Mouse (Mus musculus) embryonic facial prominence, embryonic 12.5 days (tissue): Measurements from ENCODE around the gene B3galt2. TPM values are rescaled to one million over a fixed set of nuclear protein-coding genes. Genes with fewer than 3 reads are reported as not detected.
A peak's percentile ranks its signal among the peaks of the same experiment; 100 is the strongest.

Experiments used
- ATAC-seq: fragments of 200-750 bp; cut with Nextera tagmentation; 2 replicates; pipeline ENCODE4 v1.8.0; 2017; ENCODE audit not compliant: insufficient number of reproducible peaks, insufficient read depth, low FRiP score, low TSS enrichment
- H3K27ac ChIP-seq: fragments of 300-500 bp; sonication (generic); 2 replicates; pipeline ENCODE4 v1.5.1; 2016; ENCODE audit warnings: mild to moderate bottlenecking
- H3K27me3 ChIP-seq: fragments of 300-500 bp; sonication (generic); 2 replicates; pipeline ENCODE4 v1.6.1; 2016; ENCODE audit warnings: mild to moderate bottlenecking, moderate library complexity
- H3K36me3 ChIP-seq: fragments of 300-500 bp; sonication (generic); 2 replicates; pipeline ENCODE4 v1.6.1; 2016; ENCODE audit warnings: mild to moderate bottlenecking
- H3K4me1 ChIP-seq: fragments of 300-500 bp; sonication (generic); 2 replicates; pipeline ENCODE4 v1.6.1; 2016
- H3K4me2 ChIP-seq: fragments of 300-500 bp; sonication (generic); replicated peaks from 2 replicates; pipeline ENCODE4 v1.6.1; 2016; ENCODE audit warnings: mild to moderate bottlenecking, moderate library complexity
- H3K4me3 ChIP-seq: fragments of 300-500 bp; sonication (generic); 2 replicates; pipeline ENCODE4 v1.5.1; 2016; ENCODE audit warnings: mild to moderate bottlenecking
- H3K9ac ChIP-seq: fragments of 300-500 bp; sonication (generic); 2 replicates; pipeline ENCODE4 v1.6.1; 2016; ENCODE audit warnings: mild to moderate bottlenecking, moderate library complexity
- H3K9me3 ChIP-seq: fragments of 300-500 bp; sonication (generic); 2 replicates; pipeline ENCODE4 v1.6.1; 2016; ENCODE audit warnings: mild to moderate bottlenecking, moderate library complexity
- WGBS: fragments of 180-500 bp; shearing (Covaris S2); methylation state at CpG from one replicate; pipeline ENCODE4 v1.1.7; 2016; 5-methylcytosine and 5-hydroxymethylcytosine counted together
- polyA plus RNA-seq: library from polyadenylated mRNA; unstranded; fragments of >200 nt; fragmentation: Nextera tagmentation; extraction: Ambion mirVana; gene quantifications from 2 replicates; pipeline ENCODE4 v1.2.1, GENCODE M21; 2016

B3galt2 gene
- polyA plus RNA-seq: 0.77 and 1.1 TPM in 2 replicates

GRCm38 (mm10) chr1:143640650-143641407 lies at the start of gene B3galt2:
Gene B3galt2, plus strand, starts transcription at chr1:143640664.
- Histone ChIP-seq H3K36me3 (no peaks in the 10 kb centered on the region), H3K4me2 (peak within 1 kb of the TSS; percentile 38), H3K9ac (peak within 1 kb of the TSS; percentile 28; the same call in 1 of the 2 replicates), H3K9me3 (no peaks in the 10 kb centered on the region), H3K27me3 (no peaks in the 10 kb centered on the region), H3K27ac (peak within 1 kb of the TSS; percentile 59; the same call in 1 of the 2 replicates), H3K4me3 (peak within 1 kb of the TSS; percentile 25), H3K4me1 (peaks cover 6% of the 10 kb centered on the region; the same call in 1 of the 2 replicates)
- 48% methylated on average over 15 of the region's 15 CpGs for WGBS
- ATAC-seq: peak; percentile 67; the same call in 1 of the 2 replicates

GRCm38 (mm10) chr1:143596864-143597263 lies 43.6 kb upstream of the B3galt2 start:
- WGBS: 68% methylated on average over 2 of the region's 2 CpGs
- no peak overlapping the region for H3K4me2 ChIP-seq

GRCm38 (mm10) chr1:143608911-143609310 lies 31.6 kb upstream of the B3galt2 start:
- Histone ChIP-seq H3K4me2 (no peak overlapping the region), H3K9me3 (no peaks in the 10 kb centered on the region), H3K4me3 (no peak overlapping the region), H3K9ac (no peak overlapping the region), H3K4me1 (no peaks in the 10 kb centered on the region), H3K27ac (no peak overlapping the region), H3K36me3 (peaks cover 4% of the 10 kb centered on the region), H3K27me3 (no peaks in the 10 kb centered on the region)
- 80% methylated on average over 2 of the region's 2 CpGs for WGBS
- ATAC-seq: no peak

More at GRCm38 (mm10) chr1:143596864-143597263, 43.6 kb upstream of the B3galt2 start:
- H3K9me3 ChIP-seq: no peaks in the 10 kb centered on the region
- H3K4me3 ChIP-seq: no peak overlapping the region
- H3K27ac ChIP-seq: no peak overlapping the region
- H3K4me1 ChIP-seq: no peaks in the 10 kb centered on the region
- H3K9ac ChIP-seq: no peak overlapping the region
- no peak for ATAC-seq
- H3K27me3 ChIP-seq: no peaks in the 10 kb centered on the region
- no peaks in the 10 kb centered on the region for H3K36me3 ChIP-seq

- Histone ChIP-seq H3K9ac (no peak overlapping the region), H3K4me3 (no peak overlapping the region), H3K36me3 (peaks cover 8% of the 10 kb centered on the region), H3K9me3 (no peaks in the 10 kb centered on the region), H3K4me1 (no peaks in the 10 kb centered on the region), H3K4me2 (no peak overlapping the region), H3K27me3 (no peaks in the 10 kb centered on the region), H3K27ac (no peak overlapping the region)
- WGBS: 88% methylated on average over 2 of the region's 2 CpGs
- ATAC-seq: no peak
Observed at GRCm38 (mm10) chr1:143612901-143613300, 27.6 kb upstream of the B3galt2 start.

- Histone ChIP-seq H3K27ac (no peak overlapping the region), H3K4me1 (no peaks in the 10 kb centered on the region), H3K4me3 (no peak overlapping the region), H3K27me3 (no peaks in the 10 kb centered on the region), H3K9me3 (no peaks in the 10 kb centered on the region), H3K4me2 (no peak overlapping the region), H3K9ac (no peak overlapping the region), H3K36me3 (peaks cover 9% of the 10 kb centered on the region)
- ATAC-seq: no peak
- 18% methylated on average over 2 of the region's 2 CpGs for WGBS
Observed at GRCm38 (mm10) chr1:143619760-143620159, 20.7 kb upstream of the B3galt2 start.

- Histone ChIP-seq H3K4me1 (no peaks in the 10 kb centered on the region), H3K27me3 (no peaks in the 10 kb centered on the region), H3K27ac (no peak overlapping the region), H3K9me3 (no peaks in the 10 kb centered on the region), H3K36me3 (peaks cover 24% of the 10 kb centered on the region), H3K4me2 (no peak overlapping the region), H3K4me3 (no peak overlapping the region), H3K9ac (no peak overlapping the region)
- ATAC-seq: no peak
Observed at GRCm38 (mm10) chr1:143621930-143622329, 18.5 kb upstream of the B3galt2 start.

GRCm38 (mm10) chr1:143622634-143623033 lies 17.8 kb upstream of the B3galt2 start:
- H3K9ac ChIP-seq: no peak overlapping the region
- H3K4me3 ChIP-seq: no peak overlapping the region
- H3K4me1 ChIP-seq: no peaks in the 10 kb centered on the region
- H3K27me3 ChIP-seq: no peaks in the 10 kb centered on the region
- no peak overlapping the region for H3K27ac ChIP-seq
- H3K36me3 ChIP-seq: peaks cover 24% of the 10 kb centered on the region
- H3K4me2 ChIP-seq: no peak overlapping the region
- no peak for ATAC-seq
- H3K9me3 ChIP-seq: no peaks in the 10 kb centered on the region
- WGBS: 97% methylated on average over 1 of the region's 1 CpGs

GRCm38 (mm10) chr1:143631337-143631736 lies 9.1 kb upstream of the B3galt2 start:
- H3K4me1 ChIP-seq: no peaks in the 10 kb centered on the region
- H3K36me3 ChIP-seq: peaks cover 9% of the 10 kb centered on the region
- H3K9ac ChIP-seq: no peak overlapping the region
- ATAC-seq: no peak
- H3K4me2 ChIP-seq: no peak overlapping the region
- no peak overlapping the region for H3K4me3 ChIP-seq
- H3K27me3 ChIP-seq: no peaks in the 10 kb centered on the region
- no peak overlapping the region for H3K27ac ChIP-seq
- WGBS: 50% methylated on average over 7 of the region's 7 CpGs
- no peaks in the 10 kb centered on the region for H3K9me3 ChIP-seq

GRCm38 (mm10) chr1:143632361-143632760 lies 8.1 kb upstream of the B3galt2 start:
- Histone ChIP-seq H3K4me1 (no peaks in the 10 kb centered on the region), H3K27me3 (no peaks in the 10 kb centered on the region), H3K27ac (no peak overlapping the region), H3K4me2 (no peak overlapping the region), H3K9ac (no peak overlapping the region), H3K4me3 (no peak overlapping the region), H3K36me3 (no peaks in the 10 kb centered on the region), H3K9me3 (no peaks in the 10 kb centered on the region)
- no peak for ATAC-seq
- 90% methylated on average over 1 of the region's 1 CpGs for WGBS

- Histone ChIP-seq H3K27ac (no peak overlapping the region), H3K9me3 (no peaks in the 10 kb centered on the region), H3K4me3 (no peak overlapping the region), H3K4me1 (no peaks in the 10 kb centered on the region), H3K4me2 (no peak overlapping the region), H3K27me3 (no peaks in the 10 kb centered on the region), H3K9ac (no peak overlapping the region), H3K36me3 (no peaks in the 10 kb centered on the region)
- 85% methylated on average over 2 of the region's 2 CpGs for WGBS
- no peak for ATAC-seq
Observed at GRCm38 (mm10) chr1:143632854-143633587, 7.4 kb upstream of the B3galt2 start.

- Histone ChIP-seq H3K4me3 (no peak overlapping the region), H3K27ac (no peak overlapping the region), H3K4me2 (no peak overlapping the region), H3K36me3 (no peaks in the 10 kb centered on the region), H3K9ac (no peak overlapping the region), H3K9me3 (no peaks in the 10 kb centered on the region), H3K4me1 (peaks cover 6% of the 10 kb centered on the region; the same call in 1 of the 2 replicates), H3K27me3 (no peaks in the 10 kb centered on the region)
- ATAC-seq: no peak
- 97% methylated on average over 2 of the region's 2 CpGs for WGBS
Observed at GRCm38 (mm10) chr1:143644221-143644620, 3.8 kb downstream of the B3galt2 start.

- no peaks in the 10 kb centered on the region for H3K27me3 ChIP-seq
- no peaks in the 10 kb centered on the region for H3K9me3 ChIP-seq
- no peak overlapping the region for H3K4me3 ChIP-seq
- 64% methylated on average over 4 of the region's 4 CpGs for WGBS
- no peak for ATAC-seq
- no peak overlapping the region for H3K4me2 ChIP-seq
- H3K27ac ChIP-seq: no peak overlapping the region
- H3K36me3 ChIP-seq: peaks cover 4% of the 10 kb centered on the region; the same call in 1 of the 2 replicates
- peaks cover 6% of the 10 kb centered on the region; the same call in 1 of the 2 replicates for H3K4me1 ChIP-seq
- no peak overlapping the region for H3K9ac ChIP-seq
Observed at GRCm38 (mm10) chr1:143645386-143645785, 4.9 kb downstream of the B3galt2 start.
